Mouse (Mus musculus): ENCODE results near the gene Acer2. TPM values are rescaled to one million over a fixed set of nuclear protein-coding genes. Genes with fewer than 3 reads are reported as not detected.

Gene Acer2
- total RNA-seq, 1 experiment, result 8.3 TPM

DNA sequence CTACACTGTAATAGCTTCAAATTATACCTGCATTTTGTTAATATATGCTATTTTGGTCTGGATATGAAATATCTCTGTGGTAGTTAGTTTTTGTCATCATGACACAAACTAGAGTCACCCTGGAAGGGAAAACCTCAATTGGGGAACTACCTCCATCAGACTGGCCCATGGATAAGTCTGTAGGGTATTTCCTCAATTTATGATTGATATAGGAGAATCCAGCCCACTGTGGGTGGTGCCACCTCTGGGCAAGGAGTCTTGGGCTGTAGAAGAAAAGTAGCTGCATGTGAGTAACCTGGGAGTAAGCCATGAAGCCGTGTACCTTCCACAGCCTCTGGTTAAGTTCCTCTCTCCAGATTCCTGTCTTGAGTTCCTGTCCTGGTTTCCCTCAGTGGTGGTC is 74.6 kb downstream of the Acer2 start:
- in situ Hi-C loops (cut with MboI; ENCODE audit: low sequenced_read_pairs in 2 of 2, unreplicated experiment in 2 of 2), result no loop called here
- Histone ChIP-seq H3K9me3 (ENCODE audit: control insufficient read depth, insufficient read depth, low read depth, low read length) (no peaks in the 10 kb centered on the region), H3K36me3 (ENCODE audit: control insufficient read depth, insufficient read depth, low read length, poor library complexity, severe bottlenecking) (no peaks in the 10 kb centered on the region), H3K4me3 (ENCODE audit: insufficient read depth in 1 of 2, low read depth in 1 of 2, low read length in 2 of 2, poor library complexity in 1 of 2, severe bottlenecking in 1 of 2) (no peak overlapping the region), H3K9ac (ENCODE audit: insufficient read depth, low read depth, low read length, poor library complexity, severe bottlenecking) (no peak overlapping the region), H3K27ac (ENCODE audit: insufficient read depth, low read depth, low read length, poor library complexity, severe bottlenecking) (no peak overlapping the region), H3K4me1 (ENCODE audit: control insufficient read depth in 2 of 2, insufficient read depth in 2 of 2, low read length in 2 of 2, poor library complexity in 1 of 2) (no peaks in the 10 kb centered on the region)
- DNase-seq (ENCODE audit: low read depth, low spot score), result no peak
- TF ChIP-seq CHD2 (IDR thresholded peaks at IDR 0.05; ENCODE audit: low read depth, low read length) (no peak), MAFK (IDR thresholded peaks at IDR 0.05; ENCODE audit: insufficient read depth, low read depth, low read length) (no peak), ZNF384 (IDR thresholded peaks at IDR 0.05; ENCODE audit: low read depth, low read length) (no peak)

DNA sequence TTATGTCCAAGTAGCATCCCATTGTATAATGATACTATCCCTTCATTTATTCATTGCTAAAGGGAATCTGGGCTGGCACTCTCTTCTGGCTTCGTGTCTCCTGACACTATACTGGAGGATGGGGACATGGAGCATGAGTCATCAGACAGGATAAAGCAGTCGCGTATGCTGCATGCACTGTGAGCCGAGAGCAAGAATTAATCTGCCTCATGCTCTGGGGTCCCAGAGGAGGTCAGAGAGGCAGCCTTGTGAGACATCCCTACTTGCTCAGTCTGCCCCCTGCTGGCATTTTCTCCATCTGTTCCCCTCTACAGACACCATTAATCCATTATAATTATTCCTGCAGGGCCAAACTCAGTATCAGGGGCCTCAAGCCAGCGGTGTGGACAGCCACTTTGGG is 79.3 kb downstream of the Acer2 start:
- in situ Hi-C loops (cut with MboI; ENCODE audit: low sequenced_read_pairs in 2 of 2, unreplicated experiment in 2 of 2), result no loop called here
- H3K27ac ChIP-seq (ENCODE audit: insufficient read depth, low read depth, low read length, poor library complexity, severe bottlenecking), result no peak overlapping the region
- no peaks in the 10 kb centered on the region for H3K9me3 ChIP-seq (ENCODE audit: control insufficient read depth, insufficient read depth, low read depth, low read length)
- TF ChIP-seq MAFK (IDR thresholded peaks at IDR 0.05; ENCODE audit: insufficient read depth, low read depth, low read length) (no peak), CHD2 (IDR thresholded peaks at IDR 0.05; ENCODE audit: low read depth, low read length) (no peak), HCFC1 (IDR thresholded peaks at IDR 0.05; ENCODE audit: borderline replicate concordance, insufficient read depth, low read length) (no peak), ZNF384 (IDR thresholded peaks at IDR 0.05; ENCODE audit: low read depth, low read length) (no peak), ZC3H11A (IDR thresholded peaks at IDR 0.05; ENCODE audit: borderline replicate concordance, low read depth, low read length) (no peak)
- DNase-seq (ENCODE audit: low read depth, low spot score), result no peak
- no peaks in the 10 kb centered on the region for H3K4me1 ChIP-seq (ENCODE audit: control insufficient read depth in 2 of 2, insufficient read depth in 2 of 2, low read length in 2 of 2, poor library complexity in 1 of 2)
- H3K9ac ChIP-seq (ENCODE audit: insufficient read depth, low read depth, low read length, poor library complexity, severe bottlenecking), result no peak overlapping the region
- no peaks in the 10 kb centered on the region for H3K36me3 ChIP-seq (ENCODE audit: control insufficient read depth, insufficient read depth, low read length, poor library complexity, severe bottlenecking)
- H3K4me3 ChIP-seq (ENCODE audit: insufficient read depth in 1 of 2, low read depth in 1 of 2, low read length in 2 of 2, poor library complexity in 1 of 2, severe bottlenecking in 1 of 2), result no peak overlapping the region

DNA sequence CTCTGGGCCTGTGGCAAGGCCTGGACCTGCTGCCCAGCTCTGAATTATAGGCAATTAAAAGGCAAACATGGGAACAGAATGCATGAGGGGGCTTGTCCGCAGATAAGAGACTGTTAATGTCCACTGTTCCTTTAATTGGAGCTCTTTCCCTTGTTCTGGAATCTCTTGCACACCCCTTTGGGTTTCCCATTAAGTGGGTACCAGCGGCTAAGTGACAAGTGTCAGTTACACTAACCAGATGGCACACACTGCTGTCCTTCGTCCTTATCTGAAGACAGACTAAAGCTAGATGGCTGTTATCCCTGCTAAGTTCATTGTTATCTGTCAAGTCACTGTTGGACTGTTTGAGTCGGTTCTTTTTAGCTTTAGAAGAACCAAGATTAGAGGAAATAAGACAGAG is 81.3 kb downstream of the Acer2 start:
- no peak for DNase-seq (ENCODE audit: low read depth, low spot score)
- H3K4me1 ChIP-seq (ENCODE audit: control insufficient read depth in 2 of 2, insufficient read depth in 2 of 2, low read length in 2 of 2, poor library complexity in 1 of 2), result no peaks in the 10 kb centered on the region
- no peak overlapping the region for H3K27ac ChIP-seq (ENCODE audit: insufficient read depth, low read depth, low read length, poor library complexity, severe bottlenecking)
- H3K4me3 ChIP-seq (ENCODE audit: insufficient read depth in 1 of 2, low read depth in 1 of 2, low read length in 2 of 2, poor library complexity in 1 of 2, severe bottlenecking in 1 of 2), result no peak overlapping the region
- no peaks in the 10 kb centered on the region for H3K36me3 ChIP-seq (ENCODE audit: control insufficient read depth, insufficient read depth, low read length, poor library complexity, severe bottlenecking)
- no peak overlapping the region for H3K9ac ChIP-seq (ENCODE audit: insufficient read depth, low read depth, low read length, poor library complexity, severe bottlenecking)
- H3K9me3 ChIP-seq (ENCODE audit: control insufficient read depth, insufficient read depth, low read depth, low read length), result no peaks in the 10 kb centered on the region
- TF ChIP-seq MAFK (IDR thresholded peaks at IDR 0.05; ENCODE audit: insufficient read depth, low read depth, low read length) (no peak), ZNF384 (IDR thresholded peaks at IDR 0.05; ENCODE audit: low read depth, low read length) (no peak), ZC3H11A (IDR thresholded peaks at IDR 0.05; ENCODE audit: borderline replicate concordance, low read depth, low read length) (no peak), HCFC1 (IDR thresholded peaks at IDR 0.05; ENCODE audit: borderline replicate concordance, insufficient read depth, low read length) (no peak), CHD2 (IDR thresholded peaks at IDR 0.05; ENCODE audit: low read depth, low read length) (no peak)
- in situ Hi-C loops (cut with MboI; ENCODE audit: low sequenced_read_pairs in 2 of 2, unreplicated experiment in 2 of 2), result no loop called here

DNA sequence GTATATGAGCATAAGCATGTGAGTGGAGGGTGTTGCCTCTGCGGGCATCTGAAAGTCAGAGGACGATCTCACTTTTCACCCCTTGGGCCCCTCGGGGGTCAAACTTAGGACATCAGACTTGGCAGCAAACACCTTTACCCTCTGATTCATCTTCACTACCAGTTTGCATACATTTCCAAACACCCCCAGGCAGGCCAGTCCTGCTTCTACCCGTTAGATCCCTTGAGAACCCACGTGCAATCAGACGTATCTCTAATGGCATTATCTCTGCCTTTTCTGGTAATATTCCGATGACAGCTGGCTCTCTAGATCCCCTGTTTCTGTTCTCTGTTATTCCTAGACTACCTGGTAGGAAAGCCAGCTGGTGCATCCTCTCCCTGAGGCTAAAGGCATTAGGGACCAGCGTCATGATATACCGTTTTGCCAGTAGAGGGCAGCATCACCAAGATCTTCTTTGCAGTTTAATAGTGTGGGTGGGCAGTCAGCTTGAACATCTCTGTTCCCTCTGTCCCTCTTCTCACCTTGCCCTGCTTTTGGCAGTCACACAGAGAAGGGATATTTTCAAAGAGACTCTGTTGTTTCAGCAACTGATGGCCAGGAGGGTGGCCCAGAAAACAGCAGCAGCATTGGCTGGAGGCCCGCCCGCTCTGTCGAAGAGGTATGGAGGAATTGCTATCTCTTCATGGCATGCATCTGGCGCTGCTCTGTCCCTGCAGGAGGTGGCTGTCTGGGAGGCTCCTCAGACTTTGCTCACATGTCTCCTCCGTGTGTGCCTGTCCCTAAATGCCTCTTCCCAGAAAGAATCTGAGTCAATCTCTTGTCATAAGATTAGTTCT is 83.6 kb downstream of the Acer2 start:
- Histone ChIP-seq H3K4me1 (ENCODE audit: control insufficient read depth in 2 of 2, insufficient read depth in 2 of 2, low read length in 2 of 2, poor library complexity in 1 of 2) (no peaks in the 10 kb centered on the region), H3K9ac (ENCODE audit: insufficient read depth, low read depth, low read length, poor library complexity, severe bottlenecking) (no peak overlapping the region), H3K9me3 (ENCODE audit: control insufficient read depth, insufficient read depth, low read depth, low read length) (no peaks in the 10 kb centered on the region), H3K27ac (ENCODE audit: insufficient read depth, low read depth, low read length, poor library complexity, severe bottlenecking) (no peak overlapping the region), H3K36me3 (ENCODE audit: control insufficient read depth, insufficient read depth, low read length, poor library complexity, severe bottlenecking) (no peaks in the 10 kb centered on the region), H3K4me3 (ENCODE audit: insufficient read depth in 1 of 2, low read depth in 1 of 2, low read length in 2 of 2, poor library complexity in 1 of 2, severe bottlenecking in 1 of 2) (no peak overlapping the region)
- in situ Hi-C loops (cut with MboI; ENCODE audit: low sequenced_read_pairs in 2 of 2, unreplicated experiment in 2 of 2), result no loop called here
- TF ChIP-seq ZC3H11A (IDR thresholded peaks at IDR 0.05; ENCODE audit: borderline replicate concordance, low read depth, low read length) (peak; percentile 49; the same call in 1 of the 2 replicates), HCFC1 (IDR thresholded peaks at IDR 0.05; ENCODE audit: borderline replicate concordance, insufficient read depth, low read length) (no peak)
- peak; percentile 69 for DNase-seq (ENCODE audit: low read depth, low spot score)

DNA sequence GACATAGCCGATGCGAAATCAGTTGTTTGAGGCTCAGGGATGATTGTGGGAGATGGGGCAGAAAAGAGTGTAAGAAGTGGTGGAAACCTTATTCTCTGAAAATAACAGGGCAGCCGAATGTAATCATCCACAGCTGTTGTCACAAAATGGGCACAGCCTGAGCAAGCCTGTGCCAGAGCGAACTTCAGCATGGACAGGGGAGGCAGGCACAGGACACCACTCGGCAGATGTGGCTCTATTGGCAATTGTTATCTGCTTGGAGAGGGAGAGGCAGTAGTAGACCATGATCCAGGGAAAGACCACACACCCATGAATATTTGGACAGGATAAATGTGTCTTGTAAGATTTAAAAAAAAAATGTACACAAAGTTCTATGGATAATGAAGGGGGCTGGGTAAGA is 103.1 kb downstream of the Acer2 start:
- Histone ChIP-seq H3K36me3 (ENCODE audit: control insufficient read depth, insufficient read depth, low read length, poor library complexity, severe bottlenecking) (no peaks in the 10 kb centered on the region), H3K9me3 (ENCODE audit: control insufficient read depth, insufficient read depth, low read depth, low read length) (no peaks in the 10 kb centered on the region), H3K4me1 (ENCODE audit: control insufficient read depth in 2 of 2, insufficient read depth in 2 of 2, low read length in 2 of 2, poor library complexity in 1 of 2) (no peaks in the 10 kb centered on the region), H3K27ac (ENCODE audit: insufficient read depth, low read depth, low read length, poor library complexity, severe bottlenecking) (no peak overlapping the region), H3K9ac (ENCODE audit: insufficient read depth, low read depth, low read length, poor library complexity, severe bottlenecking) (no peak overlapping the region), H3K4me3 (ENCODE audit: insufficient read depth in 1 of 2, low read depth in 1 of 2, low read length in 2 of 2, poor library complexity in 1 of 2, severe bottlenecking in 1 of 2) (no peak overlapping the region)
- in situ Hi-C loops (cut with MboI; ENCODE audit: low sequenced_read_pairs in 2 of 2, unreplicated experiment in 2 of 2), result no loop called here
- no peak for DNase-seq (ENCODE audit: low read depth, low spot score)
- TF ChIP-seq ZNF384 (IDR thresholded peaks at IDR 0.05; ENCODE audit: low read depth, low read length), result no peak
- TF ChIP-seq CHD2 (IDR thresholded peaks at IDR 0.05; ENCODE audit: low read depth, low read length), result no peak
- no peak for TF ChIP-seq ZC3H11A (IDR thresholded peaks at IDR 0.05; ENCODE audit: borderline replicate concordance, low read depth, low read length)
- no peak for TF ChIP-seq HCFC1 (IDR thresholded peaks at IDR 0.05; ENCODE audit: borderline replicate concordance, insufficient read depth, low read length)
- TF ChIP-seq MAFK (IDR thresholded peaks at IDR 0.05; ENCODE audit: insufficient read depth, low read depth, low read length), result no peak
